Mouse (Mus musculus): ENCODE data around the gene Fam71b.

Fam71b gene

DNA sequence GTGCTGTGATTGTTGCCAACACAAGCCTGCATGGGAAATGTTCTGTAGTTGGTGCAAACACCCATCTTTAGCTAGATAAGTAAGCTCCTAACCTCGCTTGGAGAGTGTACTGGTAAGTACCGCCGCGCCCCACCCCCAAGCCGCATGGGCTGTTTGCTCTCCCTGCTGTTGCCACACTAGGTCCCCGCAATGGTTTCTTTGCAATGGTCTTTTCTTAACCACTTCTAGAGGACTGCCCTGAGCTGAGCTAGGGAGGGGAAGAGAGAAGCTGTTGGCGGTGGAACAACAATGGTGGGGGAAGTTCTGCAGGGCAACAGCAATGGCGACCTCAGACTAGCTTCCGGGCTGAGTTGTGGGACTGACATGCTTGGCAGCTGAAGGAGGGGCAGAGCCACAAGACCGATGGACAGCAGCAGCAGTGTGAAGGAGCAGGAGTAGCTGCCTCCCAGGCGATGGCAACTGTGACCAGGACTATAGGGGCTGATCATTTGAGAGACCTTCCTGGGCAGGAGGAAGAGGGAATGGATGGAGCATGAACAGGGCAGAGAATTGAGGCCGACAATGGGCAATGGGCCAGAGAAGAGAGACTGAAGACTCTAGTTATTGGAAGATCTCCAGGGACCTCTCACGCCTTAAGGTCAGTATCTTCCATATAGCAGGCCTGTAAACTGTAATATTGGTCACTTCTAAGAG lies at the start of gene Fam71b:
TSS of gene Fam71b (plus strand) at position 393 of the 693 bp plus-strand sequence.
- DNase-seq (ENCODE audit: low spot score), result no peak

DNA sequence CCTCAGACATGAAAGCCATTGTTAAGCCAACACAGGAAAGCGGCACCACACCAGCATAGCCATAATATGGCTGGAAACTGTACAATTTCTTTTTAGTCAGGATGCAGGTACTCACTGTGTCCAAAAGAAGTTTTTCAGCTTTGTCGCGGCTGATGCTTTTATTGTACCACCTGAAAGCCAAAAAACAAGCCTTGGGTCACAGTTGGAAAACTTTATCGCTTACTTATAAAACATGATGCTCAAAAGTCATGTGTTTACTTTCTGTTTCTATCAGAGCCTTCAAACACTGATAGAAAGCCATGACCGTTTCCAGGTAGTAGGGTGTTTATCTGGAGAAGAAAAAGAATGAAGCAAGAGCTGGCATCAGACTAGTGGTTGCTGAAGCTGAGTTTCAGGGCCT lies 48.6 kb upstream of the Fam71b start:
- DNase-seq (ENCODE audit: low spot score), result no peak

GRCm38 (mm10) chr11:46348416-46348815 lies 47.9 kb upstream of the Fam71b start:
- no peak for DNase-seq (ENCODE audit: low spot score)

GRCm38 (mm10) chr11:46349681-46350410 lies 46.5 kb upstream of the Fam71b start:
- no peak for DNase-seq (ENCODE audit: low spot score)

DNA sequence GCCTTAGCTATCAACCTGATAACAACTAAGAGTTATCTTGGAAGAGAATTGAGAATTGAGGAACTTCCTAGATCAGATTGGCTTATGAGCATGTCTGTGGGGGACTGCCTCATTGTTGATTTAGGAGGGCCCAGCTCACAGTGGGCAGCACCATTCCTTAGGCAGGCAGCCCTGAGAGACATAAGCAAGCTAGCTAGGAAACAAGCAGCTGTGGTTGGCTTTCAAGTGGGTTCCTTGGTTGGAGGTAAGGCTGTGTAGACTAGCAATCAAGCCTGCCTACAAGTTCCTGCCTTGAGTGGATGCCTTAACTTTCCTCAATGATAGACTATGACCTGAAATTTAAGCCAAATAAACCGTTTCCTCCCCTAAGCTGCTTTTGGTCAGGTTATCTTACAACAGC lies 38.0 kb upstream of the Fam71b start:
- DNase-seq (ENCODE audit: low spot score), result no peak

DNA sequence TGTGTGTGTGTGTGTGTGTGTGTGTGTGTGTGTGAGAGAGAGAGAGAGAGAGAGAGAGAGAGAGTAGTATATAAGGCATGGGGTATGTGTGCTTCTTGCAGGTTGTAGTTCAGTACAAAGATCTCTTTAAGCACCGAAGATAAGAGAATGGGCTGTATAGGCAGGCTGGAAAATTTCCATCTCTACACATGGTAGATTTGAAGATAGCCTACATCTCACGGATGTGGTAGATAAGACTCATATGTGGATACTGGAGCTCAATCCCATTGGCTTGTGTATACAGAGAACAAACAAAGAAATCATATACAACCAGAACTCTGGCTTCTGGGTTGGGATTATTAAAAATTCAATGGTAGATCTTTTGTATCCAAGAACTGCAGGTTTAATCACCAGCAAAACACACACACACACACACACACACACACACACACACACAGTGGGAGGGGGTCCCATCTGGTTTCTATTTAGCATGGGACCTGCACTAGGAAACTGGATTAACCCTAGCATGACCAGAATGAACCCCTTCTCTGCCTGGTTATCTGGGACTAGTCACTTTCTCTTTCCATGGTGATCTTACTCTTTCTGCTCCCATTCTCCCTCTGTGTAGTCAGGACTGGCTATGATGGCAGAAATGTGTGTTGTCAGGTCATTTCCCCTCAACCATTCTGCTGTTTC lies 35.2 kb upstream of the Fam71b start:
- DNase-seq (ENCODE audit: low spot score), result no peak

- no peak for DNase-seq (ENCODE audit: low spot score)
These were observed 34.0 kb upstream of the Fam71b start for GRCm38 (mm10) chr11:46362061-46363022.

DNA sequence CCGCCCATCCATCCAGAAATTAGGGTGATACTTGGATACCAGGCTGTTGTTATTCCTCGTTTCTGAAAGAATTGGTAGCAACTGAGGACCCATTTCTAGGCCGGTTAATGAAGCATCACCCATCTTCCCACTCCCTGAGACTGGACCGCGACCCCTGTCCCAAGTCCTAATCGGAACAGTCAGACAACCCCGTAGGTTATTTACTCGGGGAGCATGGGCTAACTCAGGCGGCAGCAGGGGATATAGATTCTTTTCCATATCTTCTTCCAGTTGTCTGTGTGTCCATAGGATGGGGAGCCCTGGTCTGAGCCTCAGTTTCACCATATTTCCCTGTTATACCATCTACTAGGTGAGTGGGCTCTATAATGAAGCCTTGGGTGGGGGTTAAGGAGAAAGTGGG lies 32.5 kb upstream of the Fam71b start:
- DNase-seq (ENCODE audit: low spot score), result no peak

- no peak for DNase-seq (ENCODE audit: low spot score)
These were observed 30.6 kb upstream of the Fam71b start for GRCm38 (mm10) chr11:46365744-46366143.

- DNase-seq (ENCODE audit: low spot score), result no peak
These were observed 30.0 kb upstream of the Fam71b start for GRCm38 (mm10) chr11:46366357-46366756.

DNA sequence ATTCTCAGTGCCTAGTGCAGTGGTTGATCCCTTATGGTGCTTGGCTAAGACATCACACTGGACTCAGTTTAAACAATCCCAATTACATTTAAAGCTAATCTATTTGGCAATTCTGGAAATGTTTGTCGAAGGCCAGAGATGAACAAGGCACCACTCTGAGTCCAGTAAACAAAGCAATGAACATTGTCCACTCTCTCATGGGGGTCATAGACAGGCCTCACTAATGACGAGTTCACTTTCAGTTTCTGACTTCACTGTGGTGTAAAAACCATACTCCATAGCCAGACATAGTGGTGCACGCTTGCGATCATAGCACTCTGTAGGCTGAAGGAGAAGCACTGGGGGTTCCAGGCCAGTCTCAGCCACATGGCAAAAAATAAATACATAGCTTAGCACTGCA lies 25.9 kb upstream of the Fam71b start:
- no peak for DNase-seq (ENCODE audit: low spot score)

DNA sequence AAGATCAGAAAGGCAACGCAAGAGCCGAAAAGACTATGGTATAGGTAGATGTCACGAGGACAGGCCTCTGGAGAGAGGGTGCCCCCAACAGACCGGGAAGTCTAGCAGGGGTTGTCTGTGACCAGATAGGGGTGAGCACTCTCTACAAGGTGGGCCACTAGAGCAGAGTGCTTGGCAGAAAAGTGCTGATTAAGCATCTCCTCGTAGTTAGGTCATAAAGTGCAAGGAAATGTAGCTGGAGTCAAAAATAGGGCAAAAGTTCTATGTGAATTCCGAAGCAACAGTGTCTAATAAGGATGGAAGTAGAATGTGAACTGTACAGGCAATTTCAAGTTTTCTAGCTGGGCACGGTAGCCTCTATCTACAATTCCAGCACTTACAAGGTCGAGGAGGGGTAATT lies 25.1 kb upstream of the Fam71b start:
- no peak for DNase-seq (ENCODE audit: low spot score)

DNA sequence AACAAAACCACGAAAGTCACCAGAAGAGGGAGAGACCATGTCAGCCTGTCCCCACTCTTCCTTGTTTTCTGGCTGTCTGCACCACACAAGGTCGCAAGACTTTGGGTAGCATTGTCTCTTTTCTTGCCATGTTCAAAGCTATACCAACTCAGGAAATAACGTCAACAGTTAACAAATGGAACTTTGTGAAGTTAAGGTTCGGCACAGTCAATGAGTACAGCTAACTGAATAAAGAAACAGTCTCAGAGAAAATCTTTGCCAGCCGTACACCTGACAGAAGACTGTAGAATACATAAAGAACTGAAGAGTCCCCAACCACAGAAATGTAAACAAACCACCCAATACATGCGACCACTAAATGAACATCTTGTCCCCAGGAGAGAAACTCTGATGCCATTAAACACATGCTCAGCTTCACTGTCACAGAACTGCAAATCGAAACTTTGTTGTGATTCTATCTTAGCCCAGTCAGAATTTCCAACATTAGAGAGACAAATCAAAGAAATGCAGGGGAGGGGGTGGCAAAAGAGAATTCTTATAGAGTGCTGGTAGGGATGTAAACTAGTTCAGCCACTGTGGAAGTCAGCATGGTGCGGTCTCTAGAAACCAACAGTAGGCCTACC lies 23.9 kb upstream of the Fam71b start:
- no peak for DNase-seq (ENCODE audit: low spot score)

DNA sequence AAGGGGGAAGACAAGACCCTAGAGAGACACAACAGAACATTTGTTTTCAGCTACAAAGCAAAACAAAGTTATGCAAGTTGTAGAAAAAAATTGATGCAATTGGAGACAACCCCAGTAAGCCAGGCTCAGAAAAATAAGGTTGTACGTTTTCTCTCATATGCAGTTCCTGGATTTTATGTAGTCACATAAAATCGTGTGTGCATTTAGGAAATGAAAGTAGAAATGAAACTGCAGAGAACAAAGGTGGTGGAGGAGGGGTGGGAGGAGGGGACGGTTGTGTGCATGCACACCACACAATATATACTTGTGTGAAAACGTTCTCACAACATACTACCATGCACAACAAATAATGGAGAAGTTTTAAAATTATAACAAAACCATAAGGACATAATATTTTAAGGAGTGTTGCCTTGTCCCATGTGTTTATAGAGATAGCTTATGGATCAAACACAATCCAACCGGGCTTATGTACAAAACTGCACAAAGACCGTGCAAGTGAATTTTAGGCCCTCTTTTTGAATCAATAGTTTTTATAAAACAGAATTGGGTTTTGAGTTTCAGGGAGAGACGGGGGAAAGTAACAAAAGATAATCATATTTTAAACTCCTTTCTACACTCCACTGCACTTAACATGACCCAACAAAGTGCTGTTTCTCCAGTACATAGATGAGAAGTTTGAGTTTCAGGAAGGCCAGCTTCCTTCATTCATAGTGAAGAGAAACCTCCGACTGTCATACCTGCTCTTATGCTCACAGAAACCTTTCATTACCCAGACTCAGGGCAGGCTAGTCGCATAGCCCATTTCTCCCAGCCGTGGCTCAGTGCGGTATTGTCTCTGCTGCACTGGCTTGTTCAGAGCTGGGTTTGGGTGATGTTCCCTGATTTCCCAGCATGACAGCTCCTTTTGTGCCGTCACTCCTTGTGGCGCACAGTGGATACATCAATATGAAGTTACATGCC lies 23.0 kb upstream of the Fam71b start:
- DNase-seq (ENCODE audit: low spot score), result no peak

DNA sequence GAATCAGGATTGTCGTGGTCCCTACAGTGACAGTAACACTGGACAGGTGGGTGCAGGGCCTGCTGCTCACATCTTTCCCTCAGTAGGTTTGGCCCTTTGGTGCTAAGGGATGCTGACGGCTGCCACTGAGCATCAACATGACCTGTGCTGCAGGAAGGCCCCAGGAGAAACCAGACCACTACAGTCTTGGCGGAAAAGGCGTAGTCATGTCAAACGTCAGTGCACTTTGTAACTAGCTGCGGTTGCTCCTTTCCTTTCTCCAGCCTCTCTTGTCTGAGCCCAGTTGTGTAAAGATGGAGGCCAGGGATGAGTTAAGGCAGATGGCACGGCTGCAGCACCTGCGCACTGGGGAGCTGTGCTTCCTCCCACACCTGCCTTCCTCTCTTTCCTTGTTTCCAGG lies 21.3 kb upstream of the Fam71b start:
- no peak for DNase-seq (ENCODE audit: low spot score)

- DNase-seq (ENCODE audit: low spot score), result no peak
These were observed 19.0 kb upstream of the Fam71b start for GRCm38 (mm10) chr11:46377316-46377715.

DNA sequence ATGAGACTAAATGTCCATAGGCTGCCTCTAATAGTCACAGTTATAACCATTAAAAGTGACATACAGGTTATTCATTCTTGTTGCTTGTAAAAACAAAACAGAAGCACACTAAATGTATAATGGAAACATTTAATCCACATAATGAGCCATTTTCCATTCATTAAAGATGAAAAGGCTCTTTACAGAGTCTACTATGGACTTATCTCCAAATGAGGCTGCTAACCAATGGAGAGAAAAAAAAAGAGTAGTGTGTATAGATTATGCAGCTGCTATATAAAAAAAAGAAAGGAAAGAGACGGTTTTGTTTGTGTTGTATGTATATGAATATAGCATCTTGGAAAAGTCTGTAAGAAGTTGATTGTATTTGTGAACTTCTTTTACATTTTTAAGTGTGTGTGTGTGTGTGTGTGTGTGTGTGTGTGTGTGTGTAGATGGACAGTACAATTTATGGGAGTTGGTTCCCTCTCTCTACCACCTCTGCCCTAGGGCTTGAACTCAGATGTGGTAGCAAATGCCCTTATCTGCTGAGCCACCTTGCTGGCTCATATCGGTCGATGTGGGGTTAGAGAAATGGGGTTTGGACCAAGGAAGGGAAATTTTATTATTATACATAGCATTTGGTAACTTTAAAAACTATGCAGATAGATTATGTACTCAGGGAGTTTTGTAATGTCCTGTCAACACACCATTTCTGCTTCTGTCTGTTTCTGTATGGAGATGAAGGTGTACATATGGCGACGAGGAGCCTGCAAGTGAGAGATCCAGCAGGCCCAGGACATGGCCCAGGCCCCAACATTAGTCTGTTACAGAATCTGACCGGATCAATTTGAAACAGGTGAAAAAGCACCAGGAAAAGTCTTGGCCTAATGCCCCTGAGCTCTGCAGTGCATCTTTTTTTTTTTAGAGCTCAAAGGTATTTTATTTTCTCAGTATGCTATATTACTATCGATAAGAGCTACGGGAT lies 18.3 kb upstream of the Fam71b start:
- DNase-seq (ENCODE audit: low spot score), result no peak

DNA sequence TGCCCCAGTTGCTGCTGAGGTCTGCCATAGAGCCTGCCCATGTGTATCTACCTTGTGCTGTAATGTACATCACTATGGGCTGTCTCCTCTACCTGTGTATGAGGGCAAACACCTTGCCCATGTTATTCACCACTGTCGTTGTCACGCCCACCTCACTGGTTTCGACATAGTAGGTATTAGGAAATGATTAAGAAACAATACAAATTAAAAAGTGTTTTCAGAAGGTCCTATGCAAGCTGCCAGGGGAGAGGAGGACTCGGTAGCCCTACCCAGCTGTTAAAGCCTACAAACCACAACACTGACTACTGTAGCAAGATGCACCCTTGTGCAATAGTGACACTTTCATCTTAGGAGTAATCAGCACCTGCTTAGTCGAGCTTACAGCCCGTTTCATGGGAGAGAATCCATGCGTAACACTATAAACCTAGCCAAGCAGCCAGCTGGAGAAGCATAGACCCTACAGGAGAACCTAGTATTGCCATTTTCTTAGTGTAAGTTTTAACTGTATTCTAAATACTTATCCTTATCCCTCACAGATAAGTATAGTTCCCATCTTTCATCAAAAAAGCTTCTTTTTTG lies 16.2 kb upstream of the Fam71b start:
- DNase-seq (ENCODE audit: low spot score), result no peak

DNA sequence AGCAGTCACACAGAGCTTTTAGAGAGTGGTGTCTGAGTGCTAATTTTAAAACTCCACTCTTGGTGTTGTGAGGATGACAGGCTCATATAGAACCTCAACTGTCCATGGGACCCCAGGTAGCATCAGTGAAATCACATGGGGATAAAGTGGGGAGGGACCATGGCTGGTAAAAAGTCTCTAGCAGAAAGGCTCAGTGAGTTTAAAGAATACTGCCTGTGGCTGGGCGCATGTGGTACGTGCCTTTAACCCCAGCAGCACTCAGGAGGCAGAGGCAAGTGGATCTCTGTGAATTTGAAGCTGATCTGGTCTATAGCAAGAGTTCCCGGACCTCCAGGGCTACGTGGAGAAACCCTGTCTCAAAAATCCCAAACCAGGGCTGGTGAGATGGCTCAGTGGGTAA lies 13.9 kb upstream of the Fam71b start:
- DNase-seq (ENCODE audit: low spot score), result no peak

Data from ovary, postnatal 14 days (tissue).